Mouse (Mus musculus): Measurements from ENCODE around the gene 4930451I11Rik.

GRCm38 (mm10) chr7:126853454-126853853 is 22.0 kb upstream of the 4930451I11Rik start:
- TF ChIP-seq CTCF (IDR thresholded peaks at IDR 0.05; ENCODE audit: borderline replicate concordance, extremely low read depth, insufficient read depth, insufficient read length) (no peak), POLR2A (IDR thresholded peaks at IDR 0.05; ENCODE audit: borderline replicate concordance, extremely low read depth, insufficient read depth, insufficient read length, poor library complexity, severe bottlenecking) (no peak)

Data from brain, embryonic 14.5 days (tissue).